Mouse (Mus musculus) forebrain, embryonic 10.5 days (tissue): ENCODE data around the gene Grm8. TPM values are rescaled to one million over a fixed set of nuclear protein-coding genes. Genes with fewer than 3 reads are reported as not detected.

Source experiments
- DNase-seq: peaks from one replicate; pipeline ENCODE4 v3.0.0-alpha.2; 2017; ENCODE audit warnings: low spot score; ENCODE audit errors: extremely low spot score
- H3K27ac ChIP-seq: fragments of 300-500 bp; sonication (generic); 2 replicates; pipeline ENCODE4 v1.5.1; 2016; ENCODE audit warnings: mild to moderate bottlenecking
- H3K27me3 ChIP-seq: fragments of 300-500 bp; sonication (generic); 2 replicates; pipeline ENCODE4 v1.6.1; 2016; ENCODE audit warnings: mild to moderate bottlenecking; ENCODE audit not compliant: poor library complexity, severe bottlenecking
- H3K36me3 ChIP-seq: fragments of 300-500 bp; sonication (generic); replicated peaks from 2 replicates; pipeline ENCODE4 v1.6.1; 2016; ENCODE audit warnings: mild to moderate bottlenecking, moderate library complexity
- H3K4me1 ChIP-seq: fragments of 300-500 bp; sonication (generic); 2 replicates; pipeline ENCODE4 v1.6.1; 2016
- H3K4me3 ChIP-seq: fragments of 300-500 bp; sonication (generic); 2 replicates; pipeline ENCODE4 v1.5.1; 2016; ENCODE audit warnings: mild to moderate bottlenecking, moderate library complexity
- H3K9me3 ChIP-seq: fragments of 300-500 bp; sonication (generic); 2 replicates; pipeline ENCODE4 v1.6.1; 2016; ENCODE audit warnings: mild to moderate bottlenecking, moderate library complexity
- WGBS: fragments of 180-500 bp; shearing (Covaris S2); methylation state at CpG from one replicate; pipeline ENCODE4 v1.1.7; 2016; 5-methylcytosine and 5-hydroxymethylcytosine counted together
- polyA plus RNA-seq: library from polyadenylated mRNA; unstranded; fragments of >200 nt; fragmentation: Nextera tagmentation; extraction: Ambion mirVana; gene quantifications from 2 replicates; pipeline ENCODE4 v1.2.1, GENCODE M21; 2016

Grm8 gene
- polyA plus RNA-seq, 1 experiment from 2014 or later, result 0.78 TPM

- Histone ChIP-seq H3K4me3 (no peak overlapping the region), H3K27me3 (no peaks in the 10 kb centered on the region), H3K4me1 (no peaks in the 10 kb centered on the region), H3K9me3 (no peaks in the 10 kb centered on the region), H3K27ac (no peak overlapping the region), H3K36me3 (no peaks in the 10 kb centered on the region)
- 89% methylated on average over 8 of the region's 8 CpGs for WGBS
- DNase-seq, result no peak
These were observed 23.4 kb downstream of the Grm8 start for GRCm38 (mm10) chr6:28111551-28111950.

GRCm38 (mm10) chr6:28102608-28103316 is 32.2 kb downstream of the Grm8 start:
- Histone ChIP-seq H3K4me1 (no peaks in the 10 kb centered on the region), H3K4me3 (no peak overlapping the region), H3K9me3 (no peaks in the 10 kb centered on the region), H3K27me3 (no peaks in the 10 kb centered on the region), H3K36me3 (no peaks in the 10 kb centered on the region), H3K27ac (no peak overlapping the region)
- no peak for DNase-seq
- whole genome bisulfite sequencing, result 72% methylated on average over 9 of the region's 9 CpGs

- DNase-seq, result no peak
- Histone ChIP-seq H3K4me3 (no peak overlapping the region), H3K4me1 (no peaks in the 10 kb centered on the region), H3K9me3 (no peaks in the 10 kb centered on the region), H3K36me3 (no peaks in the 10 kb centered on the region), H3K27me3 (no peaks in the 10 kb centered on the region), H3K27ac (no peak overlapping the region)
- 92% methylated on average over 3 of the region's 3 CpGs for WGBS
These were observed 35.0 kb downstream of the Grm8 start for GRCm38 (mm10) chr6:28100001-28100400.

- no peaks in the 10 kb centered on the region for H3K9me3 ChIP-seq
- no peak overlapping the region for H3K4me3 ChIP-seq
- no peaks in the 10 kb centered on the region for H3K36me3 ChIP-seq
- no peaks in the 10 kb centered on the region for H3K4me1 ChIP-seq
- no peak overlapping the region for H3K27ac ChIP-seq
- 94% methylated on average over 6 of the region's 6 CpGs for WGBS
- H3K27me3 ChIP-seq, result no peaks in the 10 kb centered on the region
- DNase-seq, result no peak
These were observed 42.5 kb downstream of the Grm8 start for GRCm38 (mm10) chr6:28092511-28092910.

GRCm38 (mm10) chr6:28091836-28092235 is 43.1 kb downstream of the Grm8 start:
- no peaks in the 10 kb centered on the region for H3K4me1 ChIP-seq
- no peaks in the 10 kb centered on the region for H3K36me3 ChIP-seq
- H3K27ac ChIP-seq, result no peak overlapping the region
- 89% methylated on average over 3 of the region's 3 CpGs for WGBS
- H3K4me3 ChIP-seq, result no peak overlapping the region
- no peak for DNase-seq
- no peaks in the 10 kb centered on the region for H3K27me3 ChIP-seq
- H3K9me3 ChIP-seq, result no peaks in the 10 kb centered on the region

DNA sequence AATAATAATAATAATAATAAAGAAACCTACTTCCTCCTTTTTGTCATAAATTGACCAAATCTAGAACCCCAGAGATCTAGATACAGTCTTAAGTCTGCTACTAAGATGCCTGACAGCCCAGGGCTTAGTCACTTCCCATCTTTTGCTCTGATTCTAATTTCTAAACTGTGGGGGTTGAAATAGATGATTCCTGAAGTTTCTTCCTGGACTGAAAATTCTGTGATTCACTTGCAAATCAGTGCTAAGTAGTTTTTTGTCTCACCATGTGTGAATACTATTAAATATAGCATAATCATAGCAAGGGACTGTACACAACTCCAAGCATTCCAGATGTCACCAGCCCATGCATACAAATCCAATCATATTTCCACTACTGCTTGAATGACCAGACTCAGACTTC is 44.0 kb downstream of the Grm8 start:
- H3K36me3 ChIP-seq, result no peaks in the 10 kb centered on the region
- H3K27ac ChIP-seq, result no peak overlapping the region
- no peaks in the 10 kb centered on the region for H3K4me1 ChIP-seq

GRCm38 (mm10) chr6:28075534-28075933 is 59.4 kb downstream of the Grm8 start:
- Histone ChIP-seq H3K4me3 (no peak overlapping the region), H3K27me3 (no peaks in the 10 kb centered on the region), H3K9me3 (no peaks in the 10 kb centered on the region), H3K36me3 (no peaks in the 10 kb centered on the region), H3K4me1 (peaks cover 4% of the 10 kb centered on the region; the same call in 1 of the 2 replicates), H3K27ac (no peak overlapping the region)
- DNase-seq, result no peak
- 89% methylated on average over 3 of the region's 3 CpGs for WGBS

More for the DNA sequence above, 44.0 kb downstream of the Grm8 start:
- H3K9me3 ChIP-seq, result no peaks in the 10 kb centered on the region
- DNase-seq, result no peak
- H3K27me3 ChIP-seq, result no peaks in the 10 kb centered on the region
- H3K4me3 ChIP-seq, result no peak overlapping the region

DNA sequence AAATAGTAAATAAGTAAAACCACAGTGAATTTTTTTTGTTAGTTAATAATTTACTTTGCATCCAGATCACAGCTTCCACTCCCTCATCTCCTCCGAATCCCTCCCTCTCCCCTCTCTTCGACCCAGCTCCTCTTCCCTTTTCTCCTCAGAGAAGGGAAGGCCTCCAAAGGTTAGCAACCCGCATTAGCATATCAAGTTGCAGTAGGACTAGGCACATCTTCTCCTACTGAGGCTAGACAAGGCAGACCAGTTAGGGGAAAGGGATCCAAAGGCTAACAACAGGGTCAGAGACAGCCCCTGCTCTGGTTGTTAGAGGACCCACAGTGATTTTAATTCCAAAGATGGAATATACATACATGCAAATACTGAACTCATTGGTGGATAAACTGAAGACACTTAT is 60.5 kb downstream of the Grm8 start:
- Histone ChIP-seq H3K27me3 (no peaks in the 10 kb centered on the region), H3K36me3 (no peaks in the 10 kb centered on the region), H3K4me1 (peaks cover 4% of the 10 kb centered on the region; the same call in 1 of the 2 replicates), H3K4me3 (no peak overlapping the region), H3K9me3 (no peaks in the 10 kb centered on the region), H3K27ac (no peak overlapping the region)
- WGBS, result 41% methylated on average over 3 of the region's 3 CpGs
- no peak for DNase-seq

- H3K36me3 ChIP-seq, result no peaks in the 10 kb centered on the region
- WGBS, result 75% methylated on average over 2 of the region's 2 CpGs
- H3K27ac ChIP-seq, result no peak overlapping the region
- no peak for DNase-seq
- no peaks in the 10 kb centered on the region for H3K27me3 ChIP-seq
- no peaks in the 10 kb centered on the region for H3K4me1 ChIP-seq
- H3K9me3 ChIP-seq, result no peaks in the 10 kb centered on the region
- H3K4me3 ChIP-seq, result no peak overlapping the region
These were observed 83.0 kb downstream of the Grm8 start for GRCm38 (mm10) chr6:28051966-28052365.

GRCm38 (mm10) chr6:28042339-28042738 is 92.6 kb downstream of the Grm8 start:
- Histone ChIP-seq H3K36me3 (no peaks in the 10 kb centered on the region), H3K4me3 (no peak overlapping the region), H3K4me1 (no peaks in the 10 kb centered on the region), H3K9me3 (0 out of 2 replicates have a peak, but pooled peaks cover 2% of the 10 kb centered on the region), H3K27ac (no peak overlapping the region), H3K27me3 (no peaks in the 10 kb centered on the region)
- no peak for DNase-seq
- 88% methylated on average over 3 of the region's 3 CpGs for WGBS

DNA sequence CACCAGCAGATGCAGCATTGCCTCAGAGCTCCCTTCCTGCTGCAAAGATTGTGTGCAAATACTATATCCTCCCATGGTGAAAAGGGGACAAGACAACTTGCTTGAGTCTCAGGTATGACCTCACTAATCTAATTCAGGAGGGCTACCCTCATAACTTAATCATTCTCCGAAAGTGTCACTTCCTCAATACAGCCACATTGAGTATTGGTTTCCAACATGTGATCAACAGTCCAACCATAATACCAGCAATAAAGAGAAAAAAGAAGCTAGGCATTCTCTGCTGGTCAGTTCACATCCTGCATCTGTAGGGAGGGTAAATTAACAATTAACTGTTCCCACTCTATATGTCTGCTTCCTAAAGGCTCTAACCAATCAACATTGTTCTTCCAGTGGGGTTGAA is 94.2 kb downstream of the Grm8 start:
- Histone ChIP-seq H3K4me3 (no peak overlapping the region), H3K27me3 (no peaks in the 10 kb centered on the region), H3K4me1 (no peaks in the 10 kb centered on the region), H3K36me3 (no peaks in the 10 kb centered on the region), H3K9me3 (0 out of 2 replicates have a peak, but pooled peaks cover 2% of the 10 kb centered on the region), H3K27ac (no peak overlapping the region)
- WGBS, result 94% methylated on average over 1 of the region's 1 CpGs
- no peak for DNase-seq

DNA sequence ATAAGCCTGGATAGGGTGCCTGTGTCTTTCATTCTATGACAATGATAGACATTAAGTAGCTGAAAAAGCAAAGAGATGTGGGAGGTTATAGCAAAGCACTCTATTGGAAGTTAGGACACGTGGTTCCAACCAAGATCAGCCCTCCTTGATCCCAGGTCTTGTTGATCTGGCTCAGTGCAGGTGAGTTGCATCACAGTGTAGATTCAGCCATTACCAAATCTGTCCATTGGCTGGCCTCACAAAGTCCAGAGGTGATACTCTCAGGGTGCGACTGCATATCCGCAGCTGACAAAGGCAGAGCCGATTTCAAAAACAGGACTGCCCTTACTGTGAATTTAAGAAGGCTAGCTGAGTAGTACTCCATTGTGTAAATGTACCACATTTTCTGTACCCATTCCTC is 103.0 kb downstream of the Grm8 start:
- Histone ChIP-seq H3K4me3 (no peak overlapping the region), H3K27ac (no peak overlapping the region), H3K36me3 (no peaks in the 10 kb centered on the region), H3K27me3 (no peaks in the 10 kb centered on the region), H3K9me3 (no peaks in the 10 kb centered on the region), H3K4me1 (no peaks in the 10 kb centered on the region)
- 92% methylated on average over 4 of the region's 4 CpGs for WGBS
- no peak for DNase-seq

GRCm38 (mm10) chr6:28017653-28018052 is 117.3 kb downstream of the Grm8 start:
- 86% methylated on average over 1 of the region's 1 CpGs for WGBS
- Histone ChIP-seq H3K4me1 (no peaks in the 10 kb centered on the region), H3K4me3 (no peak overlapping the region), H3K9me3 (no peaks in the 10 kb centered on the region), H3K27ac (no peak overlapping the region), H3K36me3 (no peaks in the 10 kb centered on the region), H3K27me3 (no peaks in the 10 kb centered on the region)
- DNase-seq, result no peak

GRCm38 (mm10) chr6:28007001-28007400 is 128.0 kb downstream of the Grm8 start:
- no peak for DNase-seq
- H3K9me3 ChIP-seq, result no peaks in the 10 kb centered on the region
- WGBS, result 90% methylated on average over 3 of the region's 3 CpGs
- H3K4me3 ChIP-seq, result no peak overlapping the region
- H3K27ac ChIP-seq, result no peak overlapping the region
- no peaks in the 10 kb centered on the region for H3K4me1 ChIP-seq
- H3K36me3 ChIP-seq, result no peaks in the 10 kb centered on the region
- no peaks in the 10 kb centered on the region for H3K27me3 ChIP-seq
